Mouse (Mus musculus) duodenum, adult 2 months (tissue): Measurements from ENCODE around the gene Pmpcb. TPM values are rescaled to one million over a fixed set of nuclear protein-coding genes. Genes with fewer than 3 reads are reported as not detected.

Experiments used
- polyA plus RNA-seq: library from polyadenylated mRNA; depleted of rRNA; stranded (reverse); fragments of >200 nt; gene quantifications from 2 replicates; pipeline ENCODE4 v1.2.3, GENCODE M21; 2012; ENCODE audit warnings: low replicate concordance; rRNA removed

Gene Pmpcb
- 9.3 and 11.6 TPM in 2 replicates for polyA plus RNA-seq

GRCm38 (mm10) chr5:21736956-21737585 is at the start of gene Pmpcb:
Pmpcb (plus strand) TSS chr5:21737141.

GRCm38 (mm10) chr5:21701351-21702008 is 35.5 kb upstream of the Pmpcb start, which contains the start of gene Napepld:
Napepld (minus strand) TSS chr5:21701396.

GRCm38 (mm10) chr5:21785053-21785452 is 48.1 kb downstream of the Pmpcb start, which contains the start of the genes Dnajc2 and Psmc2:
Dnajc2 (minus strand) TSS chr5:21785251.
Psmc2 (plus strand) TSS chr5:21785283.

Other genes with a start within 250 kb of the Pmpcb start
- 0.57 and 0.62 TPM in 2 replicates for gene Lrrc17, start 193.6 kb upstream of the Pmpcb start, polyA plus RNA-seq
- gene Fbxl13, start 91.5 kb upstream of the Pmpcb start, polyA plus RNA-seq, result 0.05 TPM in 1 of 2 replicates, not detected in the other
- 83.4 and 197 TPM in 2 replicates for gene Armc10, start 91.3 kb upstream of the Pmpcb start, polyA plus RNA-seq
- 0.69 and 2.1 TPM in 2 replicates for gene Napepld, start 35.7 kb upstream of the Pmpcb start, polyA plus RNA-seq
- gene Dnajc2, start 48.1 kb downstream of the Pmpcb start, polyA plus RNA-seq, result 11.7 and 20.8 TPM in 2 replicates
- gene Psmc2, start 48.1 kb downstream of the Pmpcb start, polyA plus RNA-seq, result 5.0 and 5.6 TPM in 2 replicates
- gene Slc26a5, start 128.5 kb downstream of the Pmpcb start, polyA plus RNA-seq, result not detected in 2 replicates